8 mouse cellular contexts compared by ENCODE assay signal in the genomic region with DNA sequence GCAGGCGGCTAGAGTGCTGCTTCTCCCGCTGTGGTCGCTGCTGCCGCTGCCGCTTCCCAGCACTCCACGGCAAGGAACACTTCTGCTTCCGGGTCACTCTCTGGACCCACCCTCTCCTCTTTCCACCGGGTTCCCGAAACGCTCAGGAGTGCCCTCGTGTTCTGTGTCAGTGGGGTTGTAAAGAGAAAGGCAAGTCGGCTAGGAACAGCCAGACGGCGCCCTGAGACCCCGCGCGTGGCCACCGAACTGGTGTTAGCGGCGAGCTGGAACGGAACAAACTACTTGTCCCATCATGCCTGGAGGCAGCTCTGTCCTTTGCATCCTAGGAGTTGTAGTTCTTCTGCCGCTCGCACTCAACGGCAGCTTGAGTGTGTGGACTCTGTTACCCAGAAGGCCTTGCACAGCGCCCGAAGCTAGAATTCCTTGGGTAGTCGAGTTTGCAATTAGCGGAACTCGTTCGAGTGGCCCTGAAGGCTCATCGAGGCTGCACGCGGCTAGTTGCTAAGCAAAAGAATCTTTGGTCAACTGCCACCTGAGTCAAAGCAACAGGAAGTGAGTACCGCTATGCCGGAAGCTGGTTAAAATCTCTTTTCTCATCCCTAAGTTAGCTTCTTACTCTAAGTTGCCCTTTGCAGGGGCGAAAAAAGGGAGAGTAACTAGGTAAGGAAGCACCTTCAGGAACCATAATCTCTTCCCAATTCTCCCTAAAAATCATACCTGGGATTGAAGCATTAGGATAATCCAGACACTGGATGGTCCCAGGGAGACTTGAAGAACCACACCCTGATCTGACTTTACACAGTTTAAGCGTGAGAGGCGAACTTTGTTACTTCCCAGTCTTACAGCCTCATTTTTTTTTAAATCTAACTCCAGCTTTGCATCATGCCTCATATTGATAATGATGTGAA. TPM values are rescaled to one million over a fixed set of nuclear protein-coding genes. Genes with fewer than 3 reads are reported as not detected.
DNase-seq lines count a peak whose midpoint lies in the region; ATAC-seq lines count a peak whose summit lies in the region.

A gene (plus strand): TSS at position 109 of the 908 bp plus-strand sequence.
A gene (minus strand): TSS at position 292 of the 908 bp plus-strand sequence.

- under 1% methylated on average over 38 of the region's 38 CpGs for WGBS in hindbrain, embryonic 15.5 days

- ATAC-seq in hindbrain, embryonic 15.5 days (ENCODE audit: low FRiP score, low read depth): peak; percentile 98

- no peaks in the 10 kb centered on the region for H3K27me3 ChIP-seq in hindbrain, embryonic 15.5 days

- H3K9me3 ChIP-seq in hindbrain, embryonic 15.5 days: no peaks in the 10 kb centered on the region

- H3K4me1 ChIP-seq in hindbrain, embryonic 15.5 days (replicated peaks): peaks cover 28% of the 10 kb centered on the region

- H3K4me3 ChIP-seq in hindbrain, embryonic 15.5 days: peak within 1 kb of the TSS; percentile 65

- peak within 1 kb of the TSS; percentile 93 for H3K27ac ChIP-seq in hindbrain, embryonic 15.5 days (replicated peaks)

- peak; percentile 92 for DNase-seq in T-cell, adult 2 months (ENCODE audit: low spot score)
- DNase-seq in cerebellum, postnatal 36 days: peak; percentile 83 to 93
- DNase-seq in frontal cortex, postnatal 36 days (ENCODE audit: low spot score in 2 of 2): peak; percentile 96 to 97
- DNase-seq in left cerebral cortex, adult 11 months (ENCODE audit: low spot score): peak; percentile 92
- peak; percentile 90 to 94 for DNase-seq in lung, postnatal 4 days
- peak; percentile 81 for DNase-seq in retina, postnatal 7 days (ENCODE audit: low read depth, low spot score)
- DNase-seq in urinary bladder, adult 2 months (ENCODE audit: low spot score): peak; percentile 90

- peak within 1 kb of the TSS; percentile 67 for H3K9ac ChIP-seq in hindbrain, embryonic 15.5 days

- peak within 1 kb of the TSS; percentile 65 for H3K4me2 ChIP-seq in hindbrain, embryonic 15.5 days

- H3K36me3 ChIP-seq in hindbrain, embryonic 15.5 days: peaks cover 21% of the 10 kb centered on the region

RNA-seq across cellular contexts. Expression of the first gene that starts in this region (rescaled TPM):
- polyA plus RNA-seq in hindbrain, embryonic 15.5 days (2015; fragmentation: Nextera tagmentation; extraction: Ambion mirVana): 45.7 TPM in 2 replicates
- 28.1 and 32.9 TPM in 2 replicates for polyA plus RNA-seq in urinary bladder, adult 2 months (2012; rRNA removed)

RNA-seq across cellular contexts. Expression of the second gene that starts in this region (rescaled TPM):
- polyA plus RNA-seq in hindbrain, embryonic 15.5 days (2015; fragmentation: Nextera tagmentation; extraction: Ambion mirVana): 554 and 597 TPM in 2 replicates
- polyA plus RNA-seq in urinary bladder, adult 2 months (2012; rRNA removed): 250 and 278 TPM in 2 replicates

Comparison
In these comparisons a context has a peak if more than half of its experiments do, and no peak if none do; other contexts are left out.
1. Peak in every context shown above with its lines: DNase-seq, ATAC-seq, H3K4me3 ChIP-seq and H3K27ac ChIP-seq.